Mouse (Mus musculus) ES-E14 (cell line): Measurements from ENCODE around the gene Igsf8.

Experiments used
- MAFK ChIP-seq: IDR thresholded peaks from 2 replicates; pipeline ENCODE4 v1.6.1; 2014; ENCODE audit warnings: mild to moderate bottlenecking, low read depth, low read length, inconsistent platforms; ENCODE audit not compliant: insufficient read depth
- ZC3H11A ChIP-seq: IDR thresholded peaks from 2 replicates; pipeline ENCODE4 v1.6.1; 2012; ENCODE audit warnings: low read depth, mild to moderate bottlenecking, inconsistent platforms, low read length, borderline replicate concordance

DNA sequence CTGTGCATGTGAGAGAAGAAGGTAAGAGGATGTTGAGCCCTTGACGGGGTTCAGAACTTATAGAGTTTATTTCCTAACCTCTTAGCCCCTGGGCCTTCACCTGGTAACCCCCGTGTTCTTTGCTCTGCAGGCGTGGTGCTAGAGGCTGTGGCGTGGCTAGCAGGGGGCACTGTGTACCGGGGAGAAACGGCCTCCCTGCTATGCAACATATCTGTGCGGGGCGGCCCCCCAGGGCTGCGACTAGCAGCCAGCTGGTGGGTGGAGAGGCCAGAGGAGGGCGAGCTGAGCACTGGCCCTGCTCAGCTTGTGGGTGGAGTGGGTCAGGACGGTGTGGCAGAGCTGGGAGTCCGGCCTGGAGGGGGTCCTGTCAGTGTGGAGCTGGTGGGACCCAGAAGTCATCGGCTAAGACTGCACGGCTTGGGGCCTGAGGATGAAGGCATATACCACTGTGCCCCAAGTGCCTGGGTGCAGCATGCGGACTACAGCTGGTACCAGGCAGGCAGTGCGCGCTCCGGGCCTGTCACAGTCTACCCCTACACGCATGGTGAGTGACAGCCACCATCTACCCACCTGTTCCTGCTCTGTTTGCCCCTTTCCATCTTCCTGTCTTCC is 57.1 kb downstream of the Igsf8 start:
- TF ChIP-seq ZC3H11A, result no peak
- no peak for TF ChIP-seq MAFK
